Mouse (Mus musculus): ENCODE results near the gene Lepr.
"Not testable (repeated sequence)": the region's sequence is repeated elsewhere in the genome, so short reads cannot be mapped to it uniquely, and the experiment has no call there.

Lepr gene

GRCm38 (mm10) chr4:101715805-101716204, 1.4 kb upstream of the Lepr start:
- no peak for DNase-seq (ENCODE audit: low spot score in 2 of 2)

GRCm38 (mm10) chr4:101718991-101719580, 1.9 kb downstream of the Lepr start:
- DNase-seq (ENCODE audit: low spot score in 2 of 2), result peak; percentile 35 to 47

GRCm38 (mm10) chr4:101721705-101722104, 4.5 kb downstream of the Lepr start:
- DNase-seq (ENCODE audit: low spot score in 2 of 2), result no peak

- no peak for DNase-seq (ENCODE audit: low spot score in 2 of 2)
Observed at GRCm38 (mm10) chr4:101741973-101742372, 24.8 kb downstream of the Lepr start.

DNA sequence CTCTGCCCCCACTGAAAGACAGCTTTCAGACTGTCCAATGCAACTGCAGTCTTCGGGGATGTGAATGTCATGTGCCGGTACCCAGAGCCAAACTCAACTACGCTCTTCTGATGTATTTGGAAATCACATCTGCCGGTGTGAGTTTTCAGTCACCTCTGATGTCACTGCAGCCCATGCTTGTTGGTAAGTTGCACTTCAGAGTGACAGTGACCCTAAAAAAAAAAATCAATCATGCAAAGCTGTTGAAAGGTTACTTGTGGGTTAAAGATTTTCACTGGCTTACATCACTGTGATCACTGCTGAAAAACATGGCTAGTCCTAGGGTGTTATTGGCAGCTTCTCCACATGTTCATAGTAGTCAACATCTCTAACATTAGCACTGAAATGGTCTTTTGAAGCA, 28.3 kb downstream of the Lepr start:
- DNase-seq (ENCODE audit: low spot score in 2 of 2), result no peak

DNA sequence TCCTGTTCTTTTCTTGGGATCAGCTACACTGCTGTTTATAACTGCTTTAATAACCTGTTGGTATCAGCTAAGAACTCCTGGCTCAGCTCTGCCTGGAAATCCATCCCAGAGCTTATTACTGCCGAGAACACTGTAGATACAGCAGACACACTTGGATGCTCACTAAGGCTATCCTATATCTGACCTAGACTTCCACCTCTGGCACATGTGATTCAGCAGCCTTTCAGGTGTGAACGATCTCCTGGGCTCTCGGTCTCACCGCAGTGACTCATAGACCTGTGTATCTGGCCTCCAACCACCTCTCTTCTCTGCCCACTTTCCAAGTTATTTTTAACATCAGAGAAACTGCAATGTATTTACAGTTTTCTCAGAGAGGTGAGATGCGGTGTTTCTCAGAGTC, 43.3 kb downstream of the Lepr start:
- no peak for DNase-seq (ENCODE audit: low spot score in 2 of 2)

DNA sequence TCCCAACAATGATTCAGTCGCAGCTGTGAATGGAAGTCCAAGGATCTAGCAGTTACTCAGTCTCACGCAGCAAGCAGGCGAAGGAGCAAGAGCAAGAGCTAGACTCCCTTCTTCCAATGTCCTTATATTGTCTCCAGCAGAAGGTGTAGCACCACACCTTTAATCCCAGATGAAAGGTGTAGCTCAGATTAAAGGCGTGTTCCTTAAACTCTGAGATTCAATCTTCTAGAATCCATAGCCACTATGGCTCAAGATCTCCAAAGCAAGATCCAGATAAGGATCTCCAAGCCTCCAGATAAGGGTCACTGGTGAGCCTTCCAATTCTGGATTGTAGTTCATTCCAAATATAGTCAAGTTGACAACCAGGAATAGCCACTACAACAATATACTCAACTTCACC, 126.7 kb downstream of the Lepr start, which contains the start of gene B020004J07Rik:
B020004J07Rik (minus strand) TSS at position 101 of the 400 bp plus-strand sequence.
- DNase-seq (ENCODE audit: low spot score in 2 of 2), result not testable (repeated sequence)

- DNase-seq (ENCODE audit: low spot score in 2 of 2), result no peak
Observed at GRCm38 (mm10) chr4:101850908-101851307, 133.7 kb downstream of the Lepr start.

DNA sequence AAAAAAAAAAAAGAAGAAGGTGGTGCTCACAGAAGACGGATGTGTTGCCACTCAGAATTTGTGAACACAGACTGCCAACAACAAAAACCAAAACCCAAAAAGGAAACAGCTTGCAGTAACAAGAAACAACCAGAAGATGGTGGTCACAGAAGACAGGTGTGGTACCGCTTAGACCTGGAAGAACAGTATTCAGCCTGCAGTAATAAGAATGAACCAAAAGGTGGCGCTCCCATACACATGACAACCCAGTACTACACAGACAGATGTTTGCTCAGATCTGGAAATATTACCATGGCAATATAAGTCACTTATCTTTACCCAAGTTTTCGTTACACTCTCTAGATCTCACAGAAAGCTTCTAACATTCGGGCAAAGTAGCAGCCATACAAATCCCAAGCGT, 143.7 kb downstream of the Lepr start:
- peak; percentile 55 to 64 for DNase-seq (ENCODE audit: low spot score in 2 of 2)

DNA sequence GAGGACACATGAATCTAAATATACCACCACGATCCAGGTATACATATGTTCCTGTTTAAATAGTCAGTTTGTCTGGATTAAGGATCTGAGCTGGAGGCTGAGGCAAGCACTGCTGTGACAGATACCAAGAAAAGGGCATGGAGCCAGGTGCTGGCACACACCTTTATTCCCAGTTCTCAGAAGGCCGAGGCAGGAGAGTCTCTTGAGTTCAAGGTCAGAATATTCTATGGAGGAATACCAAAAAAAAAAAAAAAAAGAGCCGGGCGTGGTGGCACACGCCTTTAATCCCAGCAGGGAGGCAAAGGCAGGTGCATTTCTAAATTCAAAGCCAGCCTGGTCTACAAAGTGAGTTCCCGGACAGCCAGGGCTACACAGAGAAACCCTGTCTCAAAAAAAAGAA, 145.1 kb downstream of the Lepr start:
- no peak for DNase-seq (ENCODE audit: low spot score in 2 of 2)

Data from right cerebral cortex, postnatal 10 days (tissue).